Mouse (Mus musculus) gastrocnemius, adult 2 months (tissue): ENCODE data around the gene Arf6. TPM values are rescaled to one million over a fixed set of nuclear protein-coding genes. Genes with fewer than 3 reads are reported as not detected.
"Not testable (repeated sequence)": the region's sequence is repeated elsewhere in the genome, so short reads cannot be mapped to it uniquely, and the experiment has no call there.

Experiments
- DNase-seq: peaks from one replicate; pipeline ENCODE4 v3.0.0; 2022
- H3K27ac ChIP-seq: fragments of 200-600 bp; 2 replicates; pipeline ENCODE4 v1.8.1; 2022; ENCODE audit warnings: mild to moderate bottlenecking
- H3K4me3 ChIP-seq: fragments of 200-600 bp; 2 replicates; pipeline ENCODE4 v1.8.1; 2022; ENCODE audit warnings: mild to moderate bottlenecking, moderate library complexity
- CTCF ChIP-seq: fragments of 200-600 bp; IDR thresholded peaks from 2 replicates; pipeline ENCODE4 v1.8.1; 2022; ENCODE audit warnings: antibody characterized with exemption, mild to moderate bottlenecking, moderate library complexity
- intact Hi-C: fragments of 180-260 bp; cut with DNase I; formaldehyde crosslinking; loops from one replicate; pipeline ENCODE4 v1.15.1; 2025
- total RNA-seq, 2 experiments: library from RNA; stranded (reverse); gene quantifications; 2 replicates each; pipeline ENCODE4 v1.2.3; 2021

Gene Arf6
- total RNA-seq, 2 experiments from 2014 or later, result 20.5 to 20.8 TPM

- no peak overlapping the region for H3K4me3 ChIP-seq
- H3K27ac ChIP-seq, result no peak overlapping the region
- TF ChIP-seq CTCF, result no peak
- intact Hi-C loops, result no loop called here
- DNase-seq, result no peak
Measured at GRCm38 (mm10) chr12:69378558-69379454, 6.9 kb downstream of the Arf6 start.

- no peak for DNase-seq
- no peak for TF ChIP-seq CTCF
- Histone ChIP-seq H3K4me3 (no peak overlapping the region), H3K27ac (no peak overlapping the region)
- intact Hi-C loops, result no loop called here
Measured at GRCm38 (mm10) chr12:69382880-69383279, 10.9 kb downstream of the Arf6 start.

GRCm38 (mm10) chr12:69384606-69385005 lies 12.7 kb downstream of the Arf6 start:
- TF ChIP-seq CTCF, result no peak
- DNase-seq, result no peak
- H3K4me3 ChIP-seq, result no peak overlapping the region
- no peak overlapping the region for H3K27ac ChIP-seq
- intact Hi-C loops, result no loop called here

- H3K27ac ChIP-seq, result no peak overlapping the region
- no peak overlapping the region for H3K4me3 ChIP-seq
- no peak for TF ChIP-seq CTCF
- no peak for DNase-seq
- intact Hi-C loops, result no loop called here
Measured at GRCm38 (mm10) chr12:69385542-69386280, 13.8 kb downstream of the Arf6 start.

GRCm38 (mm10) chr12:69386281-69386732 lies 14.4 kb downstream of the Arf6 start:
- intact Hi-C loops, result not testable (repeated sequence)

GRCm38 (mm10) chr12:69388321-69388869 lies 16.4 kb downstream of the Arf6 start:
- TF ChIP-seq CTCF, result no peak
- no peak overlapping the region for H3K27ac ChIP-seq
- DNase-seq, result no peak

More at GRCm38 (mm10) chr12:69386281-69386732, 14.4 kb downstream of the Arf6 start:
- H3K27ac ChIP-seq, H3K4me3 ChIP-seq, DNase-seq: not testable (repeated sequence)

GRCm38 (mm10) chr12:69389273-69389938 lies 17.5 kb downstream of the Arf6 start:
- H3K4me3 ChIP-seq, result no peak overlapping the region
- no peak for DNase-seq
- intact Hi-C loops, result no loop called here
- H3K27ac ChIP-seq, result no peak overlapping the region
- TF ChIP-seq CTCF, result no peak

More at GRCm38 (mm10) chr12:69388321-69388869, 16.4 kb downstream of the Arf6 start:
- intact Hi-C loops, result no loop called here
- H3K4me3 ChIP-seq, result no peak overlapping the region

- TF ChIP-seq CTCF, result no peak
- no peak overlapping the region for H3K27ac ChIP-seq
- intact Hi-C loops, result no loop called here
- H3K4me3 ChIP-seq, result no peak overlapping the region
- DNase-seq, result no peak
Measured at GRCm38 (mm10) chr12:69390000-69390698, 18.2 kb downstream of the Arf6 start.

- H3K27ac ChIP-seq, result no peak overlapping the region
- DNase-seq, result no peak
- no peak for TF ChIP-seq CTCF
- intact Hi-C loops, result no loop called here
- H3K4me3 ChIP-seq, result no peak overlapping the region
Measured at GRCm38 (mm10) chr12:69393076-69393475, 21.1 kb downstream of the Arf6 start.

- TF ChIP-seq CTCF, result no peak
- peak; percentile 55 for DNase-seq
- Histone ChIP-seq H3K27ac (no peak overlapping the region), H3K4me3 (no peak overlapping the region)
- intact Hi-C loops, result no loop called here
Measured at GRCm38 (mm10) chr12:69394456-69394855, 22.5 kb downstream of the Arf6 start.

GRCm38 (mm10) chr12:69400367-69400766 lies 28.4 kb downstream of the Arf6 start:
- no peak overlapping the region for H3K4me3 ChIP-seq
- H3K27ac ChIP-seq, result no peak overlapping the region
- intact Hi-C loops, result no loop called here
- DNase-seq, result no peak
- TF ChIP-seq CTCF, result no peak

GRCm38 (mm10) chr12:69400871-69401286 lies 28.9 kb downstream of the Arf6 start:
- no peak for DNase-seq
- no peak for TF ChIP-seq CTCF
- Histone ChIP-seq H3K4me3 (no peak overlapping the region), H3K27ac (no peak overlapping the region)
- intact Hi-C loops, result no loop called here
